Mouse (Mus musculus) thymus, postnatal 25 days (tissue): Measurements from ENCODE around the gene Ptpa.
A peak's percentile ranks its signal among the peaks of the same experiment; 100 is the strongest.

Source experiments
- DNase-seq: peaks from one replicate; pipeline ENCODE4 v3.0.0; 2022

Gene Ptpa

DNA sequence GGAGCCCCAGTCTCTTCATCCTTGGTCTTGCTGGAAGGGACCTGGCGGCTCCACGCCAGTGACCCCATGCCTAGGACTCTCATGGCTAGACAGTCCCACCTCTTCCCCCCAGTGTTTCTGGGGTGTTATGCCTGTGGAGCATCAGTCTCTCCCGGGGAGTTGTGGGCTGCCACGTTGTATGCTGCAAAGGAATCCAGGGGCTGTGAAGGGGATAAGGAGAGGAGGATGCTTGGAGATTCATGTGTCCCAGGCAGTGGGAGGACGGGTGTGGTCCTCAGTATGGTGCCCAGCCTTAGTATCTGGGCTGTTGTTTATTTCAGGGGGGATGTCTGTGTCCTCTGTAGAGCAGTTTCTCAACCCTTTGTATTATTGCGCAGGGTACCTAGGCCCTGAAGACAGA lies 53.2 kb downstream of the Ptpa start:
- DNase-seq, result no peak

DNA sequence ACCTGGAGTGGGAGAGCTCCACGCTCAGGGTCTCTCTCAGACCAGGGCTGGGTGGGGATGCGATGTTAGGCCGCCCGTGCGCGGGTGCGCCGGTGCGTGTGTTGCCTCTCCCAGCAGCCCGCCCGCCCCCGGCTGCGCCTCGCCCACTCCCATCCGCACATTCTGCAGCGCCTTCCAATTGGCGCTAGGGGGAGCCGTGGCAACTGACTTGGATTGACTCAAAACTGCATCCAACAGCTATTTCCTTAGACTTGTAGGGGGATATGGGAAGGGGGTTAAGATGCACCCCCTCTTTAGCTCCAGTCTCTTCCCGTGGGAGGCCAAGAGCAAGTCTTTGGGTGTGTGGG lies 53.9 kb downstream of the Ptpa start:
- DNase-seq, result peak; percentile 71

DNA sequence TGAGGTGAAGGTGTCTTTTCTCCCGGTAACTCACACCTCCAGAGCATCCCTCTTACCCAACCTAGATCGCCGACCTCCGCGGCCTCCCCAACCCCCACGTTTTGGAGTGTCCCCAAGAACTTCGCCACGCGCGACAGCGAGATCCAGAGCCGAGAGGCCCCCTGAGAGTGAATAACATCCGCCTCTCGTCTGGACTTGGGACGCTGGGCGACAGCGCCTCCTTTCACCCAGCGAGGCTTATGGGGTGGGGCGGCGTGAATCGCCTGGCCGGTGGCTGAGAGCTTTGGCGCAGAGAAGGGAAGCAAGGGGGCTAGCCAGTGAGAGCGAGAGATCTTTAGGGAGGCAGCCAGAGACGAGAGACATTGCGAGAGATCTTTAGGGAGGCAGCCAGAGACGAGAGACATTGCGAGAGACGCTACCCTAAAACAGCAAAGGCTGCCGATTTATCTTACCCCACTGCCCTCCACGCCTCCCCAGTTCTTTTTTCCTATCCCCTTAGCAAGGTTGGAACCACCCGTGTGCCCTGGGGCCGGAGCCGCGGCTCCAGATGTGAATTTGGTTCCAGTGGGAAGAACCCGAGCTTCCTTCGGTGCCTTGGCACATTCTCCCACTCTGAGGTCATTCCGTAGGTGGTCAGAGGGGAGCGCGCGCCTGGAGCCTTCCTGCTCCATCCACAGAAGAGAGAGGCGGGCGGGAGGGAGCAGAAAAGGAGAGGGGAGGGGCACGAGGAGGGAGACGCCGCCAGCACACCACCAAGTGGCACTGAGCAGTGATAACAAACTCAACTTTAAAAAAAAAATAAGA lies 54.5 kb downstream of the Ptpa start:
- no peak for DNase-seq

DNA sequence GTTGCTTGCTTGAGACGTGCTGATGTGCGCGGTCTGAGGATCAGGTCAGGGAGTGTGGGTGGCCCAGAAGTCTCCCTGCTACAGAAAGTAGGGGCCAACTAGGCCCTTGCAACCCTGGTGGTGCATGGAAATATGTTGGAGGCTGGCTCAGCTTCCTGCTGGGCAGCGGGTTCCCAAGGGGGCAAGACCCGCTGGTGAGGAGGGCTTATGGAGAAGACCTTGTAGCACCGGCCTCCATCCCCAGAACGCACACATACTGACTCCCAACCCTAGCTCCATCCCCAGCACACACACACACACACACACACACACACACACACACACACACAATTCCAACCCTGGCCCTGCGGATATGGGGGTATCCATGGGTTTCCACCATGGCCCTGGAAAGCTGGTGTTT lies 55.2 kb downstream of the Ptpa start:
- no peak for DNase-seq

DNA sequence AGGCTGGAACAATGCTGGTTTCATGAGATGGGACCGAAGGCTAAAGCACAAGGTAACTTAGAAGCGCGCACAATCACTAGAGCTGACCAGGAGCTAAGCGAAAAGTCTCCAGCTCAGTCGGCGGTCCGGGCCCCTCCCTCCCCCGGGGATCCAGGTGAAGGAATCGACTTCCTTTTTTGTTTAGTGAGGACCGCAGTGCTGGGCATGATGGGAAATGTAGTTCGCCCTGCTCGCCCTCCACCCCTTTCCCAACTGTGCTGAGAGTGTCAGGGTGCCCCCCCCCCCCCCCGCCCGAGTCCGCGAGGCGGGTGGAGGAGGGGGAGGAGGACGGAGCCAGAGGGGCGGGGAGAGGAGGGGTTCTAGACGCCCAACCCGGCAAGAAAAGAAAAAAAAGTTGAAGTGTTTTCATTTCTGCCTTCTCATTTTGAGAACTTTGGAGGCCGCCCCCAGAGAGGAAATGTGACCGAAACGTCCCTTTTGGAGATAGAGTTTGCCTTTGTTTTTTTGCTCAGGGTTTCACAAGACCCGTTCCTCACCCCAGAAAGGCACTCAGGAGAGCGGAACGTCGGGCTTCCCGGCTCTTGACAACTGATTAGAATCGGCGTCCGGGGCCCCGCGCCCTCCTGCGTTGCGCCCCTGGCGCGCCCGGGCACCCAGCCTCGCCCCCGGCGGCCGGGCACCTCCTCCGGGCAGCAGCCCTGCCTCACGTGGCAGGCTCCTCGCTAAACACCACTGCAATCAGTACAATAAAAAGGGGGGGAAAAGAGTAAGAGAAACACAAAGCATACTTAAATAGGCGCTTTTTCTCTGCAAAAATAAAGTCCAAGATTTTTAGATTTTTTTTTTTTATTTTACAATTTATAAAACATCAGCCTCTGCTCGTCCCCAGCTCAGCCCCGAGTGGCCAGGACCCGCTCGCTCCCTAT lies 56.2 kb downstream of the Ptpa start:
- peak; percentile 75 for DNase-seq

DNA sequence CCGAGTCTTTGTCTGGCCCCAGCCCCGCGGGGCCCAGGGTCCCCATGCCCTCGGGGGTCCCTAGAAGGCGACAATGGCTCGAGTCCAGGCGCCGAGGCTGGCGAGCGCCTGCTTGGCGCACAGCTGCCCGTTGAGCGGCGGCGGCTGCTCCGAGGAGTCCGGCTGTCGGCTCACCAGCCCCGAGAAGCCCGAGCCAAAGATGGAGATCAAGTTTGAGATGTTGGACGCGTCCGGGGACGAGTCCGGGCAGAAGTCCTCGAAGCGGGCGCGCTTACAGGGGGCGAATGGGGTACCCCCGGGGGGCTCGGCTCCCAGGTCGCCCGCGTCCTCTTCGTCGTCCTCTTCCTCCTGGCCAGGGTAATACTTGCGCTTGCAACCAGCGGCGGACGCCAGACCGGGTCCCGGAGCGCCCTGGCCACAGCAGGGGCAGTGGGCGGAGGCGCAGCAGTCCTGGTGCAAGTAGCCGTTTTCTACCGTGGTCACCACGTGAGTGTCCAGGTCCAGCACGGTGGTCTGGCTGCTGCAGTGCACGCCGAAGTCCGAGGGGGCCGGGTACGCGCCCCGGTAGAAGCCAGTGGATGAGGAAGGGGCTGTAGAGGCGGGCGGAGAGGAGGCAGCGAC lies 57.0 kb downstream of the Ptpa start:
- DNase-seq, result peak; percentile 13

DNA sequence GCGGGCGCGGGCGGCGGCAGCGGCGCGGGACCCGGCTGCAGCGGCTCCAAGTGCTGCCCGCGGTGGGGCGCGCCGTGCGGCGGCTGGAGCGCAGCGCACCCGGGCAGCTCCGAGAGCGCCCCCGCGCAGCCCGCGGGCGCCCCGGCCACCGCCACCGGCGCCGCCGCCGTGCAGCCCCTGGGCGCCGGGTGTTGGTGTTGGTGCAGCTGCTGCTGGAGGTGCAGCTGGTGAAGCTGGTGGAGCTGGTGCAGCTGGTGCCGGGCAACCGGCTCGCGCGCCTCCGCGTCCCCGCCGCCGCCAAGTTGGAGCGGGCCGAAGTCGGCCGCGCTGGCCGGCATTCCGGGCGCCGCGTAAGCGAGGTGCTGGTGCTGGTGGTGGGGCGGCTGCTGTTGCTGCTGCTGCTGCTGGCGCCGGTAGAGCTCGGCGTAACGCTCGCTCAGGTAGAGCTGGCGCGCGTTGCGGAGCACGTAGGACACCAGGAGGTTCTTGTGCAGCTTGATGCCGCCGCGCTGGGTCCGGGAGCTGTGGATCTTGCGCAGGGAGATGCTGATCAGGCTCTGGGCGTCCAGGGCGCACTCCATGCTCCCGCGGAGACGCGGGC lies 57.7 kb downstream of the Ptpa start:
- DNase-seq, result peak; percentile 38

DNA sequence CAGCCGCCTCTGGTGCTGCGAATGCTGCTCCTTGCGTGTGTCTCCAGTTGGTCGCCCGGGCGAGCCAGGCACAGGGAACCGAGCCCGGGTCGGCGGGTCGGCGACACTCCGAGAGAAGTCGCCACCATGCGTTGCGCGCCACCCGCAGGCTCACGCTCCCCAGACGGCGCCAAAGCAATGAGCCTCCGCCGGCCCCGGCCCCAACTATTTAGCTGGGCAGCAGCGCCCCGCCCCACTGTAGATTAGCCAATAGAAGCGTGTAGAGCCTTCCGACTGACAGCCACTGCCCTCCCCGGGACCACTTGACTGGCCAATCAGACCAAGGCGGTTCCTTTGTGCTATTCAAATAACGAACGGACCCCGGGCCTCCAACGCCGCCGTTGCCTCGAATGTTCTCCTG lies 58.2 kb downstream of the Ptpa start, which contains the start of gene Ier5l:
Gene Ier5l, minus strand, starts transcription at position 181 of the 400 bp plus-strand sequence.
- DNase-seq, result peak; percentile 59

DNA sequence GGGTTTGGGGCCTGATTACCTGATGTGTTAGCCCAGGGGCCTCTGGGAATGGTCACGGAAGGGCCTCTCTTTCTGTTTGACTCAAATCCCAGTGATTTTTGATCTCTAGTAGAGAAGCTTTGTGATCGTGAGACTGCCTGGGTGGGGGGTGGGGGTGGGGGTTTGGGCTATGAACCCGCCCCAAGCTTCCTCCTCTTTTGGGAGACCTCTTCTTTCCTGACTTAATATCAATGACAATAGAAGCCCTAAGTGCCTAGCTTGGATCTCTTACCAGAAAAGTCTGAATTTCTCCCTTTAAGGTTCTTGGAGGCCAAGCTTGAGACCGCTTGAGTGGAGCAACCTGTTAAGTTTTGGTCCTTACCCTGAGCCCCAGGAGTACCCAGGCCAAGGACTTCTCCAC lies 58.9 kb downstream of the Ptpa start:
- no peak for DNase-seq

DNA sequence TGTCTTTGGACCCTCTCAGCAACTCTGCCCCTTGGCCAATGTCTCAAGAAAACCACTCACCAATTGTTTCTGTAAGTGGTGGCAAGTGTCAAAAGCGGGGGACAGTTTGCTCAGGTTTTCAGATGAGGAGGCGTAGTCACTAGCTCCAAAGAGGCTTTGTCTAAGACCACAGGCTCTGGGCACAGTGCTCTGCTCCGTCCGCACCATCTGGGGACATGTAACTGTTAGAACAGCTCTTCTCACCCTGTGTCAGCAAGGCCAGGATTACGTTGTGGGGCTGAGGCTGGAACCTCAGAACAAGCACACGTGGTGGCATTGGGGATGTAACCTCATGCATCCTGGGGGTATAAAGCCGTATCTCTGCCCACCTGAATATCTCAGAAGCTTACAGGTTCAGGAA lies 59.6 kb downstream of the Ptpa start:
- DNase-seq, result no peak

DNA sequence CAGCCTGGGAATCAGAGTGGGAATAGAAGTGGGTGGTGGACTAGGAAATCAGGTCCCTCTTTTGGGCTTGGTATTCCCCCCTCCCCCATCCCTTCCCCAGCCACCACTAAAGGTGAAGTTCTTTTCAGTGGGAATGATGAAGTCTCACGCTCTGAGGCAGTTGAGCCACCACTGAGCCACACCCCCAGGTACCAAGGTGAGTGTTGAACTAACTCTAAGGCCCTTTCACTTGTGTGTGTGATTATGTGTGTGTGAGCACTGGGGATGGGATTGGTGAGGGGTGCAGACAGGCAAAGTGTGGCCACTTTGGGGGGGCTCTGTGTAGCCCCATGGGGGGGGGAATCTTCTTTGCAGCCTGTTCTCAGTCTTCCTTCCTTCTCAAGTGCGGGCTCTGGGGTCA lies 60.4 kb downstream of the Ptpa start:
- DNase-seq, result no peak

DNA sequence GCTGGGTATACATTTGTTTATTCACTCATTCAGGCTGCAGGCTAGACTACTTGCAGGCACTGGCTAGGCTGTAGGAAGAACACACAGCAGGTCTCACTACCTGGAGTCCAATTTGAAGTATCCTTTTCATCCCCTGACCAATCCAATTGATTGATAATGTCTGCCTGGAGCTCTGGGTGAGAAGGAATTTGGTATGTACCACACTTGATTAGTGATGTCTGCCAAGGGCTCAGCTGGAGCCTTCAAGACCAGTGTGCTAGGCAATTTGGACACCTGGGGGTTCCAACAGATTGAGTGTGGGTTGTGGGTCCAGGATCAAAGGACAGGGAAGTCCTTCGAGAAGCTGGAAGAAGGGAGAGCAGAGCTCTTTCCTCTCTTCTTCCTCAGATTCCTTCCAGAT lies 62.7 kb downstream of the Ptpa start:
- DNase-seq, result no peak

DNA sequence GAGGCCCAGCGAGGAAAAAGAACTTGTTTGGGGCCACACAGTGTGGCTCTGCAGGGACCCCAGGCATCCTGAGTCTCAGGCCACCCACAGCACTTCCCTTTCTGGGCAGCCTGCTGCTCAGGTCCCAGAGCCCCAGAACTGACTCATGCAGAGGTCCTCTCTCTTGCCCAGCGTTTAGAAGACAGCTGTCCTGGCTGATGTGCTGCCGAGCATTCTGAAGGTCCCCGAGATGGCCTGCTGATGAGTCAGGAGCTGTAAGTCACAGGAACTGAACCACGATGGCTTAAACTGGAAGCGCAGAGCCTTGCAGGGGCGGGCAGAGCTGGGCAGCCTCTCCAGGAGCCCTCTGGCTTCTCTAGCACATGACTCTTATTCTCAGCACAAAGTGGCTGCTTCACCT lies 71.8 kb downstream of the Ptpa start:
- no peak for DNase-seq

DNA sequence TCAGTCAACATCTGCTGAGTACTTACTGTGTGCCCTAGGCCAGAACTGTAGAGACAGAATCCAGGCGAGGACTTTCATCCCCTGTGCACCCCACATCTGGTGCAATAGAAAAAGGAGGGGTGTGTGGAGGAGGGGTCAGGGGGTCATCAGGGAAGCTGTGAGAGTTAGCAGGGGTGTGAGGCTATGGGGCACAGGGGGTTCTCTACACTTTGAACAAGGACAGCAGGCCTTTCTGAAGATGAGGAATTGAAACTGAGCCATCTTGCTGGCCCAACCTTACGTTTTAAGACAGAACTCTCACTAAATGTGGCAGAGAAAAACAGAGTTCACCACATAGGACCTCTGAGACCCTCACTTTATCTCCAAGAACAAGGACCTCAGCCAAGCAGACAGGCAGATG lies 74.5 kb downstream of the Ptpa start:
- DNase-seq, result no peak

DNA sequence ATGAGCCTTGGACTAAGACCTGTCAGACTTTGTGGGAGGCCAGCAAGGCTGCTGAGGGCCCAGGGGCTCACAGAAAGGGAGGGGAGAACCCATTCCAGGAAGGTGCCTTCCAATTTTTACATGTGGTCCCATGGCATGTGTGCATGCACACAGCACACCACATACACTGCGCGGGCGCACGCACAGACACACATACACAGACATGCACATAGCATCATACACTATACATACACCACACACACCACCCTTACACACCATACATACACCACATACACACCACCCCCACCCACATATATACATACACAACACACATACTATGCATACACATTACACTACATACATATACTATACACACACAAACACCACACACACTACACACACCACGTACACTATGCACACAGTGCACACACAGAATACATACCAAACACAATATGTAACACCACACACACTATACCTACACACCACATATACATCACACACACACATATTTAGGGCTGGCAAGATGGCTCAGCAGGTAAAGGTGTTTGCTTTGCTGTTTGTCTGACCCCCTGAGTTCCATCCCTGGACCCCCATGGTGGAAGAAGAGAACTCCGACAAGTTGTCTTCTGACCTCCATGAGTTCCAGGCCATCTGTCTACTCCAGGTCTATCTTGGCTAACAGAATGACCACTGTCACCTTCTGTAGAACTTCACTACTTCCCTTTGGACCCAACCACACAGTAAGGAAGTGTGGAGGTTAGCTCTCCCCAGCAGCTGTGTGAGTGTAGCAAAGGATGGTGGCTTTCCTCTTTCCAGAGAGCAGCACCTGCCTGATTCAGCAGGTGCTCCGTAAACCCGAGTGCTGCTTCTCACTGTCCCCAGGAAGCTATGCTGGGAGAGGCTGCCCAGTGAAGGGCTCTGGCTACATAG lies 79.4 kb downstream of the Ptpa start:
- no peak for DNase-seq

DNA sequence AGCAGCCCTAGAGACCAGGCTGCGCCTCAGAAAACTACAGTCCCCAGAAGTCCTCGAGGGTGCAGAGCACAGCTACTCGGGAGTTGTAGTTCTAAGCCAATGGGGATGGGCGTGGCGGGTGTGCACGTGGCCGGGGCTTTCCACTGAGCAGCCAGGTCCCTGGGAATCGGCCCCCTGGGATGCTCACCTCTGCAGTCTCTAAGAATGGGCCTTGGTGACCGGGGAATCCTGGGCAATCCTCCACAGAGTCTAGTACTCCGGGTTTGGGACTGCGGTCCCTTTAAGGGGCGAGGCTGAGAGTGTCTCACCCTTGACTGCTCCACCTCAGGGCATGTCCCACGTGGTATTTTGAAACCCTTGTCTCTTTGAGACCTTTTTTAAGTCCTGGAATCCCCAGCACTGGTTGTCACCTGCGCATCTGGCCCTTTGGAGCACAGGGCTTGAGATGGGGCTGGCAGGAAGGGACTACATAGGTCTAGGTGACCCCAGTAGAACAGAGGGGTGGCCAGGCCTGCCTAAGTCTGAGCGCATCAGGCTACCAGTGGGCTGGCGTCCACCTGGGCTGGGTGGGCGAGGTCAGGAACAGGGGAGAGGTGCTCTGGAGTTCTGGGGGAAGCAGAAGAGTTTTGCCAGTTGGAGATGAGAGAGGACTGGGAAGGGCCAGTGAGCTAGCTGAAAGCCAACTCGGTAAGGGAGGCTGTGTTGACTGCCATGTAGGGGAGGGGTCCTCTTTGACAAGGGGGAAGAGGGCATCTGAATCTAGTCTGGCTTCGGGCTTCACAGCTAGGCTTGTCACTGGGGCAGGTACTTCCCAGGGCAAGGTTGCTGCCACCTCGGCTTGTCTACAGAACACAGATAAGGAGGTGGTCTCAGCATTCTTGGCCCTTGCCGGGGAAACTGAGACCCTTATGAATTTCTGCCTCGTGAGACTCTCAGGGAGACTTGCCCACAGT lies 80.3 kb downstream of the Ptpa start:
- DNase-seq, result peak; percentile 40
